Mouse (Mus musculus): Measurements from ENCODE around the gene Gm10382.

GRCm38 (mm10) chr5:125425698-125426276 lies 36.7 kb downstream of the Gm10382 start:
- TF ChIP-seq CTCF (IDR thresholded peaks at IDR 0.05; ENCODE audit: low read depth), result no peak
- no peak for TF ChIP-seq EP300 (IDR thresholded peaks at IDR 0.05; ENCODE audit: low read depth)

All from liver, postnatal 0 days (tissue).